29 mouse cellular contexts compared by ENCODE assay signal in genomic region chr17:56296201-56296600, GRCm38 (mm10). TPM values are rescaled to one million over a fixed set of nuclear protein-coding genes. Genes with fewer than 3 reads are reported as not detected.
A peak's percentile ranks its signal among the peaks of the same experiment; 100 is the strongest.
DNase-seq lines count a peak whose midpoint lies in the region; ATAC-seq and TF ChIP-seq lines count a peak whose summit lies in the region.
"Had no signal": no experiment of that assay in that cellular context is flagged by ENCODE, and none has a peak within 500 bp of the region (broad histone marks: within the 10 kb centered on the region; RNA-seq: fewer than 3 reads in every experiment).

No protein-coding gene starts in this region.

- H3K79me3 ChIP-seq in C2C12 (ENCODE audit: low read depth) = no peaks in the 10 kb centered on the region

- no peaks in the 10 kb centered on the region for H3K9me3 ChIP-seq in hindbrain, embryonic 10.5 days
- no peaks in the 10 kb centered on the region for H3K9me3 ChIP-seq in heart, embryonic 12.5 days (replicated peaks)
- H3K9me3 ChIP-seq: embryonic facial prominence, embryonic 12.5 days; embryonic facial prominence, embryonic 15.5 days; heart, embryonic 13.5 days had no signal

- H3K27me3 ChIP-seq in C2C12 (ENCODE audit: control insufficient read depth, insufficient read depth, insufficient read length) = no peaks in the 10 kb centered on the region
- no peaks in the 10 kb centered on the region for H3K27me3 ChIP-seq in myocyte (ENCODE audit: control insufficient read depth, insufficient read depth, insufficient read length)
- H3K27me3 ChIP-seq in hindbrain, embryonic 10.5 days (ENCODE audit: insufficient read depth, poor library complexity, severe bottlenecking) = no peaks in the 10 kb centered on the region
- H3K27me3 ChIP-seq in heart, embryonic 12.5 days (replicated peaks) = no peaks in the 10 kb centered on the region
- H3K27me3 ChIP-seq: embryonic facial prominence, embryonic 12.5 days; embryonic facial prominence, embryonic 15.5 days; heart, embryonic 13.5 days had no signal

- H3ac ChIP-seq in C2C12 (ENCODE audit: control insufficient read depth, insufficient read length, low read depth) (no peak overlapping the region), myocyte (ENCODE audit: control insufficient read depth, insufficient read length) (no peak overlapping the region)

- 72% methylated on average over 1 of the region's 1 CpGs for WGBS in hindbrain, embryonic 10.5 days
- WGBS in heart, embryonic 12.5 days = 55% methylated on average over 1 of the region's 1 CpGs

- peaks cover 21% of the 10 kb centered on the region for H3K4me1 ChIP-seq in hindbrain, embryonic 10.5 days (replicated peaks)
- peaks cover 4% of the 10 kb centered on the region; the same call in 1 of the 2 replicates for H3K4me1 ChIP-seq in heart, embryonic 12.5 days (replicated peaks)

- no peak for TF ChIP-seq CTCF in C2C12 (IDR thresholded peaks at IDR 0.05; ENCODE audit: control insufficient read depth, insufficient read depth, insufficient read length)

- H3K79me2 ChIP-seq in C2C12 (ENCODE audit: control insufficient read depth, insufficient read depth) (no peaks in the 10 kb centered on the region), myocyte (ENCODE audit: control insufficient read depth, insufficient read depth) (no peaks in the 10 kb centered on the region)

- peak; percentile 28 to 37 for DNase-seq in thymus, postnatal 10 days (ENCODE audit: low spot score in 2 of 2)
- peak; percentile 26 to 51 for DNase-seq in thymus, postnatal 36 days
- DNase-seq in heart, postnatal 4 days = no peak
- no peak for DNase-seq in left cerebral cortex, postnatal 4 days
- DNase-seq in hindbrain, embryonic 10.5 days (ENCODE audit: low spot score) = no peak
- DNase-seq: adrenal gland, adult 8-10 months; adrenal gland, postnatal 36 days; cerebellum, adult 18-20 months; cerebellum, adult 9-11 months; cerebellum, postnatal 25 days; forebrain, postnatal 0 days; gastrocnemius, postnatal 25 days; heart, adult 18-20 months had no signal

- intact Hi-C loops in left cerebral cortex, postnatal 4 days (cut with DNase I) = no loop called here

- H3K36me3 ChIP-seq in C2C12 (ENCODE audit: control insufficient read depth, insufficient read depth) (no peaks in the 10 kb centered on the region), myocyte (ENCODE audit: control insufficient read depth, insufficient read depth) (no peaks in the 10 kb centered on the region)
- H3K36me3 ChIP-seq in hindbrain, embryonic 10.5 days = no peaks in the 10 kb centered on the region
- H3K36me3 ChIP-seq in heart, embryonic 12.5 days = no peaks in the 10 kb centered on the region
- H3K36me3 ChIP-seq: embryonic facial prominence, embryonic 12.5 days; embryonic facial prominence, embryonic 15.5 days; heart, embryonic 13.5 days had no signal

- no peak overlapping the region for H3K27ac ChIP-seq in hindbrain, embryonic 10.5 days
- H3K27ac ChIP-seq in heart, embryonic 12.5 days (ENCODE audit: poor library complexity, severe bottlenecking) = no peak overlapping the region
- H3K27ac ChIP-seq: embryonic facial prominence, embryonic 12.5 days; embryonic facial prominence, embryonic 15.5 days; heart, embryonic 13.5 days; hindbrain, embryonic 14.5 days had no signal

- no peak overlapping the region for H3K9ac ChIP-seq in heart, embryonic 12.5 days
- H3K9ac ChIP-seq: embryonic facial prominence, embryonic 12.5 days; embryonic facial prominence, embryonic 15.5 days; forebrain, postnatal 0 days; heart, embryonic 13.5 days; hindbrain, embryonic 14.5 days had no signal

- TF ChIP-seq POLR2A in myocyte (IDR thresholded peaks at IDR 0.05; ENCODE audit: insufficient read length, low read depth) = no peak

- H3K4me3 ChIP-seq in C2C12 (ENCODE audit: insufficient read depth, poor library complexity, severe bottlenecking) (no peak overlapping the region), myocyte (no peak overlapping the region)
- no peak overlapping the region for H3K4me3 ChIP-seq in hindbrain, embryonic 10.5 days
- H3K4me3 ChIP-seq in heart, embryonic 12.5 days = no peak overlapping the region
- H3K4me3 ChIP-seq: embryonic facial prominence, embryonic 12.5 days; embryonic facial prominence, embryonic 15.5 days; heart, embryonic 13.5 days had no signal

- ATAC-seq in heart, embryonic 12.5 days (ENCODE audit: insufficient number of reproducible peaks, low FRiP score) = no peak
- ATAC-seq: activated CD4-positive, CD25-positive, alpha-beta regulatory T cell, adult 4 months; forebrain, embryonic 14.5 days; forebrain, postnatal 0 days had no signal

- no peak overlapping the region for H3K4me2 ChIP-seq in myocyte (ENCODE audit: low read depth)
- H3K4me2 ChIP-seq in heart, embryonic 12.5 days = no peak overlapping the region
- H3K4me2 ChIP-seq: embryonic facial prominence, embryonic 12.5 days; embryonic facial prominence, embryonic 15.5 days; heart, embryonic 13.5 days; hindbrain, embryonic 14.5 days had no signal

TF ChIP-seq in C2C12, 6 proteins besides CTCF, POLR2A, EP300 and RAD21:
- no peak for TF ChIP-seq MAX (IDR thresholded peaks at IDR 0.05)
- no peak for TF ChIP-seq MYOD1 (IDR thresholded peaks at IDR 0.05; ENCODE audit: control insufficient read depth, insufficient read length, low read depth)
- TF ChIP-seq USF1 (IDR thresholded peaks at IDR 0.05; ENCODE audit: low read depth) = peak; percentile 22
- no peak for TF ChIP-seq FOSL1 (IDR thresholded peaks at IDR 0.05; ENCODE audit: insufficient read depth, low read length, poor library complexity, severe bottlenecking)
- no peak for TF ChIP-seq MYOG (IDR thresholded peaks at IDR 0.05; ENCODE audit: control insufficient read depth, extremely low read depth, insufficient read length)
- no peak for TF ChIP-seq CEBPB (IDR thresholded peaks at IDR 0.05; ENCODE audit: low read depth)

TF ChIP-seq in myocyte, 11 proteins besides CTCF, POLR2A, EP300 and RAD21:
- TF ChIP-seq POLR2AphosphoS2 (IDR thresholded peaks at IDR 0.05; ENCODE audit: insufficient read length, low read depth) = no peak
- no peak for TF ChIP-seq E2F4 (IDR thresholded peaks at IDR 0.05; ENCODE audit: insufficient read depth)
- TF ChIP-seq REST (IDR thresholded peaks at IDR 0.05; ENCODE audit: insufficient read depth, insufficient read length) = no peak
- no peak for TF ChIP-seq SRF (IDR thresholded peaks at IDR 0.05; ENCODE audit: control insufficient read depth, insufficient read length, low read depth)
- peak; percentile 14 for TF ChIP-seq USF1 (IDR thresholded peaks at IDR 0.05; ENCODE audit: low read depth)

RNA-seq across cellular contexts. Expression of gene Plin3, which starts 3.5 kb away (rescaled TPM):
- polyA plus RNA-seq in C2C12 (2012; fragmentation: generic; extraction: Trizol) (27.5 TPM), myocyte (2012; fragmentation: generic; extraction: Trizol) (44.8 TPM)
- 10 to 100 TPM; 56.3 to 65.7 TPM for total RNA-seq in heart, postnatal 4 days (2021)
- 1 to 10 TPM; 4.5 to 6.1 TPM for total RNA-seq in left cerebral cortex, postnatal 4 days (2021)
- polyA plus RNA-seq in hindbrain, embryonic 10.5 days (2016; fragmentation: Nextera tagmentation; extraction: Ambion mirVana) = 50.9 and 61.6 TPM in 2 replicates
- 59.1 and 60.0 TPM in 2 replicates for polyA plus RNA-seq in heart, embryonic 12.5 days (2016; fragmentation: Nextera tagmentation; extraction: Ambion mirVana)

RNA-seq across cellular contexts. Expression of gene Arrdc5, which starts 3.9 kb away (rescaled TPM):
- polyA plus RNA-seq in C2C12 (2012; fragmentation: generic; extraction: Trizol) = not detected
- not detected for polyA plus RNA-seq in myocyte (2012; fragmentation: generic; extraction: Trizol)
- not detected for total RNA-seq in heart, postnatal 4 days (2021)
- total RNA-seq in left cerebral cortex, postnatal 4 days (2021) = not detected
- not detected in 2 replicates for polyA plus RNA-seq in hindbrain, embryonic 10.5 days (2016; fragmentation: Nextera tagmentation; extraction: Ambion mirVana)
- not detected in 2 replicates for polyA plus RNA-seq in heart, embryonic 12.5 days (2016; fragmentation: Nextera tagmentation; extraction: Ambion mirVana)
- total RNA-seq: adrenal gland, adult 8-10 months; adrenal gland, postnatal 36 days; common myeloid progenitor, adult 5-6 weeks; forebrain, postnatal 0 days; gastrocnemius, adult 8-10 months; gastrocnemius, postnatal 25 days; heart, adult 18-20 months; heart, postnatal 25 days had no signal
- polyA plus RNA-seq: activated CD4-positive, CD25-positive, alpha-beta regulatory T cell, adult 4 months; embryonic facial prominence, embryonic 12.5 days; embryonic facial prominence, embryonic 15.5 days; forebrain, embryonic 11.5 days; forebrain, embryonic 14.5 days; forebrain, postnatal 0 days; frontal cortex, adult 2 months; heart, embryonic 13.5 days; hindbrain, embryonic 11.5 days; hindbrain, embryonic 14.5 days; intestine, embryonic 14.5 days had no signal

RNA-seq across cellular contexts. Expression of gene Uhrf1, which starts 6.9 kb away (rescaled TPM):
- polyA plus RNA-seq in C2C12 (2012; fragmentation: generic; extraction: Trizol) (93.0 TPM), myocyte (2012; fragmentation: generic; extraction: Trizol) (18.4 TPM)
- total RNA-seq in heart, postnatal 4 days (2021) = 10 to 100 TPM; 71.8 to 76.7 TPM
- 10 to 100 TPM; 12.3 to 16.2 TPM for total RNA-seq in left cerebral cortex, postnatal 4 days (2021)
- 196 and 300 TPM in 2 replicates for polyA plus RNA-seq in hindbrain, embryonic 10.5 days (2016; fragmentation: Nextera tagmentation; extraction: Ambion mirVana)
- polyA plus RNA-seq in heart, embryonic 12.5 days (2016; fragmentation: Nextera tagmentation; extraction: Ambion mirVana) = 88.4 and 91.2 TPM in 2 replicates

RNA-seq across cellular contexts. Expression of gene Ticam1, which starts 19.6 kb away (rescaled TPM):
- 5.8 TPM for polyA plus RNA-seq in C2C12 (2012; fragmentation: generic; extraction: Trizol)
- 9.1 TPM for polyA plus RNA-seq in myocyte (2012; fragmentation: generic; extraction: Trizol)
- total RNA-seq in heart, postnatal 4 days (2021) = 10 to 100 TPM; 10.3 to 10.8 TPM
- total RNA-seq in left cerebral cortex, postnatal 4 days (2021) = 1 to 10 TPM; 3.4 to 3.7 TPM
- polyA plus RNA-seq in hindbrain, embryonic 10.5 days (2016; fragmentation: Nextera tagmentation; extraction: Ambion mirVana) = 2.4 and 2.6 TPM in 2 replicates
- polyA plus RNA-seq in heart, embryonic 12.5 days (2016; fragmentation: Nextera tagmentation; extraction: Ambion mirVana) = 8.6 and 9.5 TPM in 2 replicates

RNA-seq across cellular contexts. Expression of gene Kdm4b, which starts 29.7 kb away (rescaled TPM):
- polyA plus RNA-seq in C2C12 (2012; fragmentation: generic; extraction: Trizol) (10.1 TPM), myocyte (2012; fragmentation: generic; extraction: Trizol) (31.3 TPM)
- total RNA-seq in heart, postnatal 4 days (2021) = 10 to 100 TPM; 38.9 to 40.5 TPM
- 100 to 1,000 TPM; 111 to 112 TPM for total RNA-seq in left cerebral cortex, postnatal 4 days (2021)
- polyA plus RNA-seq in hindbrain, embryonic 10.5 days (2016; fragmentation: Nextera tagmentation; extraction: Ambion mirVana) = 51.5 and 65.8 TPM in 2 replicates
- polyA plus RNA-seq in heart, embryonic 12.5 days (2016; fragmentation: Nextera tagmentation; extraction: Ambion mirVana) = 34.3 and 37.1 TPM in 2 replicates

Comparison
In these comparisons a context has a peak if more than half of its experiments do, and no peak if none do; other contexts are left out.
1. DNase-seq: peak in thymus, postnatal 10 days (2 of 2) and thymus, postnatal 36 days (2 of 2); none in heart, postnatal 4 days (single experiment), left cerebral cortex, postnatal 4 days (single experiment) and hindbrain, embryonic 10.5 days (single experiment).